Mouse (Mus musculus) olfactory bulb, adult 2 months (tissue): ENCODE measurements around the gene Prrc2c. TPM values are rescaled to one million over a fixed set of nuclear protein-coding genes. Genes with fewer than 3 reads are reported as not detected.

ENCODE experiments used
- H3K27ac ChIP-seq: fragments of 200-500 bp; 2 replicates; pipeline ENCODE4 v1.5.1; 2012; ENCODE audit warnings: low read depth, low read length; ENCODE audit not compliant: insufficient read depth
- H3K4me1 ChIP-seq: fragments of 200-500 bp; 2 replicates; pipeline ENCODE4 v1.6.1; 2012; ENCODE audit warnings: low read length; ENCODE audit not compliant: control insufficient read depth, insufficient read depth
- H3K4me3 ChIP-seq: fragments of 200-500 bp; 2 replicates; pipeline ENCODE4 v1.5.1; 2012; ENCODE audit warnings: mild to moderate bottlenecking, low read depth, low read length, moderate library complexity; ENCODE audit not compliant: insufficient read depth
- CTCF ChIP-seq: fragments of 200-500 bp; IDR thresholded peaks from 2 replicates; pipeline ENCODE4 v1.5.1; 2012; ENCODE audit warnings: low read depth, mild to moderate bottlenecking, low read length, moderate library complexity; ENCODE audit not compliant: insufficient read depth
- POLR2A ChIP-seq: fragments of 200-500 bp; IDR thresholded peaks from 2 replicates; pipeline ENCODE4 v1.6.1; 2012; ENCODE audit warnings: mild to moderate bottlenecking, low read depth, low read length, moderate library complexity; ENCODE audit not compliant: insufficient read depth
- WGBS: fragments of 180-500 bp; shearing (Covaris S2); methylation state at CpG from one replicate; pipeline ENCODE4 v1.1.7; 2018; 5-methylcytosine and 5-hydroxymethylcytosine counted together
- polyA plus RNA-seq: library from polyadenylated mRNA; stranded (reverse); fragments of >200 nt; gene quantifications from 2 replicates; pipeline ENCODE4 v1.2.4, GENCODE M21; 2012; ENCODE audit warnings: low replicate concordance; ENCODE audit not compliant: missing spikeins, insufficient read depth, insufficient read length

The Prrc2c gene
- polyA plus RNA-seq, 1 experiment, result 641 TPM

DNA sequence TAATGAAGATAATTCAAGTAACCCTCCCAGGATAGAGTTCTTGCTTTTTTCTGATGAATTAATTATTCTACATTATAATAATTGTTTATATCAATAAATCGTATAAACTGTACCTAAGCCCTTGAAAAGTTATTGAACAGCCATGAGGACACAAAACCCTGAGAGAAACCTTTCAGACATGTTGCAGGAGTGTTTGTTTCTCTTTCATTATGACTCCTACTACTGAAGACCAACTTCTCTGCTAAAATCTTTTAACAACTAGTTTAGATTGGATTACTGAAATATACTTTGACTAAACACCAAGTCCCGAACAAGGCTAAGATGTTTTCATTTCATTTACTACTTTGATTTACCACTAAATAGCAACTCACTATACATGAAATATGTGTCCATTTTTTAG lies 19.7 kb downstream of the Prrc2c start:
- Histone ChIP-seq H3K4me1 (no peaks in the 10 kb centered on the region), H3K4me3 (no peak overlapping the region), H3K27ac (no peak overlapping the region)
- 88% methylated on average over 2 of the region's 2 CpGs for WGBS
- no peak for TF ChIP-seq CTCF
- TF ChIP-seq POLR2A, result no peak

DNA sequence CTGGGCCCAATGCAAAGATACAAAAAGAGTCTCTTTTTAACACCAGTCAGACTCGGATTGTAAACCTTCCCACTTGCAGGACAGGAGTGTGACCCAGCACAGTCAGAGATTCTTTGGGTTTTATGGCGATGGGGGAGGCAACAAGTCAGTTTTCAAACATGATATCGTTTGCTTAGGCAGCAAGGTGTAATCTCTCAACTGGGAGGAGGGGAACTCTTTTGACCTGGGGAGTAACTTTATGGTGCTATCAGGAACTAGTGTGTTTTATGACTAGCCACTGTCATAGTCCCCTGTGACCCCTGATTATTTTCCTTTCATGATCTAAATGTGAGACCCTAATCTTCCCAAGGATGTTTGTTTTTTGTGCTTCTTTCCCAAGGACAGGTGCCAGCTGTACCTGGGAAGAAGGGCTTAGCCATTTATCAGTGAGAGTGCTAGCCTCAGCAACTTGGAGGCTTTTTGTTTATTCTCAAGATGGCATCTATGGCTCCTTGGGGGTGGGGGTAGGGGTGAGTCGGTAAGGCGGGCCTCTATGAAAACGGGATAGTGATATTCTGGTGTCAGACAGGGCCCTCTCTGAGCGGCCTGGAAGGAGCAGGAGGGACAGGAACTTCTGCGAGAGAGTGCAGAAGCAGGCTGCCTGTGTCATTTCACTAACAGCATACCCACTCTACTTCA lies 39.8 kb downstream of the Prrc2c start:
- WGBS, result 77% methylated on average over 8 of the region's 8 CpGs
- no peaks in the 10 kb centered on the region for H3K4me1 ChIP-seq
- no peak for TF ChIP-seq POLR2A
- TF ChIP-seq CTCF, result no peak
- no peak overlapping the region for H3K4me3 ChIP-seq
- no peak overlapping the region for H3K27ac ChIP-seq

DNA sequence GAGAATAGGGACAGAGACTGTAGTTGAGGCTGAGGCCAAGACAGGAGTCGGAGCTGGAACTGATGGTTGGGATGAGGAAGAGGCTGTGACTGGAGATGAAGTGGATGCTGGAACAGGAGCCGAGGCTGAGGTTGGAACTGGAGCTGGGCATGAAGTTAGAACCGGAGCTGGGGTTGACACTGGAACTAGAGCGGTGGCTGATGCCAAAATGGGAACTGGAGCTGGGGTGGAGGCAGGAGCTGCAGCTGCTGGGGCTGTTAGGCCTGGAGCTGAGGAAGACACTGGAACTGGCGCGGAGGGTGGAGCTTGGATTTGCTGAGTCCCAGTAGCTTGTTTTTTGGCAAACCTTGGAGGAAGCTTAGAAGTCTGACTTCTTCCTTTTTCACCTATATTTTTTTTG lies 42.5 kb downstream of the Prrc2c start:
- Histone ChIP-seq H3K27ac (no peak overlapping the region), H3K4me1 (no peaks in the 10 kb centered on the region), H3K4me3 (no peak overlapping the region)
- TF ChIP-seq POLR2A, result no peak
- no peak for TF ChIP-seq CTCF
- WGBS, result 85% methylated on average over 6 of the region's 6 CpGs

DNA sequence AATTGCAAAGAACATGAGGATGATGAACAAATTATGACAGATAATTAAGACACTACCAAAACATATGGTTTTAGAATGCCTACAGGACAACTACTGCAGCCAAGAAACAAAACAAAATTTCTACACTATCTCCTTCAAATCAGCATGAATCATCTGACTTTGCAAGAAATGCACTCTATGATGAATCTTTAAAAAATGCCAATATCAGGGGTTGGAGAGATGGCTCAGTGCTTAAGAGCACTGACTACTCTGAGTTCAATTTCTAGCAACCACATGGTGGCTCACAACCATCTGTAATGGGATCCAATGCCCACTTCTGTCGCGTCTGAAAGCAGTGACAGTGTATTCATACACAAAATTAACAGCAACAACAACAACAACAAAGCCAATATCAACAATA lies 46.6 kb downstream of the Prrc2c start:
- WGBS, result 71% methylated on average over 2 of the region's 2 CpGs
- no peak overlapping the region for H3K27ac ChIP-seq
- TF ChIP-seq CTCF, result no peak
- TF ChIP-seq POLR2A, result no peak
- no peaks in the 10 kb centered on the region for H3K4me1 ChIP-seq
- H3K4me3 ChIP-seq, result no peak overlapping the region

DNA sequence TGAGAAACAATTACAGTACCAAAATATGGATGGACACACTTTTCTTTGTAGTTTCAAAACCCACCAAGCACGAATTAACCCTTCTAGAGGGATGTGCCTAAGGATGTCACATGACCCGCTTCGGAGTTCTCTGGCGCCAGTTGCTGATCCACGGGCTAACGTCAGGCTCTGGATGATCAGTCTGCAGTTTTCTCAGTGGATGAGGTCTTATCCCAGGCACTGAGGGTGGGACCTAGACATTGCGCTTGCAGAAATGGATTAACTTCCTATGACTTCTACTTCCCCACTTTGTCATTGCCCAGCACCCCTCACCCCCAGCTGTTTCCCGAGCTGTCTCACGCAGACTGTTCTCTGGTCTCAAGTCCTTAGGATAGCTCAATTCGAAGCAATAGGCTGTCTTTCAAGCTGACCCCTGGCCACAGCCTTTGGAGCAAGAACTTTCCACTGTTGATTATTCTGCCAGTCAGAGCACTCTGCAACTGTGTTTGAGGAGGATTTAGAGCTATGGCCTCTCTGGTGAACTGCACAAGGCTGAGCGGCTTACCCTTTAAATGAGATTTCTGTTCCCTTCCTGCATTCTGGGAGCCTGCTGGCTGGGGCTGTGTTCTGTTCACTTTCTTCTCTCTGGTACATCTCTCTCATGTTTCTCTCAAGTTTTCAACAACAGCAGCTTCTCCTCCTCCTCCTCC lies 74.7 kb downstream of the Prrc2c start:
- TF ChIP-seq CTCF, result no peak
- TF ChIP-seq POLR2A, result no peak
- no peak overlapping the region for H3K4me3 ChIP-seq
- H3K27ac ChIP-seq, result no peak overlapping the region
- WGBS, result 5% methylated on average over 11 of the region's 11 CpGs
- peaks cover 4% of the 10 kb centered on the region; the same call in 1 of the 2 replicates for H3K4me1 ChIP-seq

DNA sequence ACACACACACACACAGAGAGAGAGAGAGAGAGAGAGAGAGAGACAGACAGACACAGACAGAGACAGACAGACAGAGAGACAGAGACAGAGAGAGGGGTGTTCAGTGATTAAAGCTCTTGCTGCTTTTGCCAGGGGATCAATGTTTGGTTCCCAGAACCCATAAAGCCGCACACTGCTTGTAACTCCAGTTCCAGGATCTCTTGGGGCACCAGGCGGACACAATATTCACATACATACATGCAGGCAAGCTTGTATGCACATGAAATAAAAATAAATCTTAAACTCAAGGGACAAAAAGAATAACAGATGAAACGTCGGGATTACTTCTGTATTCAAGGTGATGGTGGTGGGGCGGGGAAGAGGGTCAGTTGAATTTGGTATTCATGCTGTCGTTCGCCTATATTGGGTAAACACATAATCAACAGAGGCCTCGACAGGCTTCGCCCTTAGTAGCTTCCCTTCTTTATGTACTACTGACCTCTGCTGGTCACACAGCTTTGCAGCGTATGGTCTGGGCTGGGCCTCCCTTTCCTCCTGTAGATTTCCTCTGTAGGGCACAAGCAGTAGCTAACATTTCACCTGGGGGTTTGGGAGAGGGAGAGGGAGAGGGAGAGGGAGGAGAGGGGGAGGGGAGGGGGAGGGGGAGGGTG lies 75.4 kb downstream of the Prrc2c start:
- 12% methylated on average over 10 of the region's 10 CpGs for WGBS
- H3K4me1 ChIP-seq, result peaks cover 4% of the 10 kb centered on the region; the same call in 1 of the 2 replicates

DNA sequence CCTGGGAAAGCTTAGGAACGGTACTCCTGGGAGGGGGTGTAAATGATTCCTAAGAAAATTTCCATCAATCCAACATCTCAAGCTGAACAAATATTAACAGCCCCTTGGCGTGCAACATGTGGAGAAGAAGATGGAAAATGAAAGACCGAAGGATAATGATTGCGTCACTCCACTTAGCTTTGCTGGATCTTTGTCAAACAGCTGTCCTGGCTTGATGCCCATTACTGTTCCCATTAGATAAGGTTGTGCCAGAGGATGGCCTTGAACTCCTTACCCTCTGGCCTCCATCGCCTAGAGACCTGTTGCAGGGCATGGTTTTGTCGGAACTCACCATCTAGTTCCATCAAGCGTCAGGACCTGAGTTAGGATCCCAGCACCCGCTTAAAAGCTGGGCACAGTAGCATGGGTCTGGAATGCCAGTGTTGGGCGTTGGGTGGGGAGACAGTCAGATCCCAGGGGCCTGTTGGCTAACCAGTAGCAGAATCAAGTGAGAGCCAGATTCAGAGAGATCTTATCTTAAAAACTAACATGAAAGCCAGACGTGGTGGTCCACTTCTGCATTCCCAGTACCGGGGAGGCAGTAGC lies 80.0 kb downstream of the Prrc2c start:
- no peak for TF ChIP-seq CTCF
- TF ChIP-seq POLR2A, result no peak
- Histone ChIP-seq H3K4me1 (0 out of 2 replicates have a peak, but pooled peaks cover under 1% of the 10 kb centered on the region), H3K27ac (no peak overlapping the region), H3K4me3 (no peak overlapping the region)
- 88% methylated on average over 11 of the region's 11 CpGs for WGBS

More for the DNA sequence above, 75.4 kb downstream of the Prrc2c start:
- no peak overlapping the region for H3K27ac ChIP-seq
- TF ChIP-seq POLR2A (no peak), CTCF (no peak)
- H3K4me3 ChIP-seq, result no peak overlapping the region

DNA sequence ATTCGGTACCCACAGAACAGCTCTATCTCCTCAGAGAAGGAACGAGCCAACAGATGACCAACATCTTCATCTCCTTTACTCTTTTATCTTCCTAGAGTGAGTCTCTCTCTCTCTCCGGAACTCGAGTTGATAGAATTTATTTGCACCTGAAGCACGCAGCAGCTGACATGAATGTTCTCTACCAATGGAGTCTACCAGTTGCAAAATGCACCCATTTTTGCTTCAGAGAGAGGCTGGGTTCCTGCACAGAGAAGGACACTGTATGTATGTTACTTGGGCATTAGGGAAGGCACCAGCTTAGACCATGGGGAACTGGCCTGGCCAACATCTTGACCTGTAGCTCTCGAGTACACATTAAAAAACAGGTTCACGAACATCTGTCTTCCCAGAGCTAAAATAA lies 82.2 kb downstream of the Prrc2c start, which contains the start of gene Myocos:
TSS of gene Myocos (minus strand) at position 101 of the 400 bp plus-strand sequence.
- WGBS, result 88% methylated on average over 7 of the region's 7 CpGs
- no peak within 1 kb of the TSS for H3K27ac ChIP-seq
- no peak for TF ChIP-seq POLR2A
- no peak for TF ChIP-seq CTCF
- no peaks in the 10 kb centered on the region for H3K4me1 ChIP-seq
- no peak within 1 kb of the TSS for H3K4me3 ChIP-seq
